Mouse (Mus musculus) kidney, adult 2 months (tissue): Measurements from ENCODE around the gene Krt81.

Source experiments
- CTCF ChIP-seq: fragments of 200-500 bp; conservative IDR thresholded peaks from 2 replicates; pipeline ENCODE4 v1.5.1; 2011; ENCODE audit warnings: low read depth, mild to moderate bottlenecking, control low read depth, low read length, moderate library complexity, mixed read lengths; ENCODE audit not compliant: insufficient read depth, insufficient read length
- POLR2A ChIP-seq: fragments of 200-500 bp; IDR thresholded peaks from one replicate; pipeline ENCODE4 v1.6.1; 2011; ENCODE audit warnings: low read depth, low read length, control low read depth

DNA sequence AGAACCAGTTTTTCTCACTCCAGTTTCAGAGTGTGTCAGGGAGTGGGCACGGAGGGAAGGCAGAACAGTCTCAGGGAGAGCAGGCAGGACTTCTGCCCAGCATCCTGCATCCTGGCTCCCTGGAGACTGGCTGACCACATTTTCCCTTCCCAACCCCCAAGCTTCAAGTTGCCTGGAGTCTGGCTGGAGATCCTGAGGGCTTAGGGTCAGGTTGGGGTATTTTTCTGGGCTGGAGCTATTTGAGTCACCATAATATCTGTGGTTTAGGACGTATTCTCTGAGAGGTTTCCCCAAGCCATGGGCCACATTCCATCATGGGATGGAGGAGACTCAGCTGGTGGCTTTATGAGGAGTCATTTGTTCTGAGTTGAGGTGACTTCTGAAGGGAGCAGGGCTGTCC, 8.3 kb downstream of the Krt81 start:
- TF ChIP-seq CTCF = no peak
- TF ChIP-seq POLR2A = no peak
